Mouse (Mus musculus): ENCODE results near the gene Srgn. TPM values are rescaled to one million over a fixed set of nuclear protein-coding genes. Genes with fewer than 3 reads are reported as not detected.
A peak's percentile ranks its signal among the peaks of the same experiment; 100 is the strongest.
"Not testable (repeated sequence)": the region's sequence is repeated elsewhere in the genome, so short reads cannot be mapped to it uniquely, and the experiment has no call there.

Srgn gene
- total RNA-seq, 1 experiment from 2014 or later, result 30.1 TPM

DNA sequence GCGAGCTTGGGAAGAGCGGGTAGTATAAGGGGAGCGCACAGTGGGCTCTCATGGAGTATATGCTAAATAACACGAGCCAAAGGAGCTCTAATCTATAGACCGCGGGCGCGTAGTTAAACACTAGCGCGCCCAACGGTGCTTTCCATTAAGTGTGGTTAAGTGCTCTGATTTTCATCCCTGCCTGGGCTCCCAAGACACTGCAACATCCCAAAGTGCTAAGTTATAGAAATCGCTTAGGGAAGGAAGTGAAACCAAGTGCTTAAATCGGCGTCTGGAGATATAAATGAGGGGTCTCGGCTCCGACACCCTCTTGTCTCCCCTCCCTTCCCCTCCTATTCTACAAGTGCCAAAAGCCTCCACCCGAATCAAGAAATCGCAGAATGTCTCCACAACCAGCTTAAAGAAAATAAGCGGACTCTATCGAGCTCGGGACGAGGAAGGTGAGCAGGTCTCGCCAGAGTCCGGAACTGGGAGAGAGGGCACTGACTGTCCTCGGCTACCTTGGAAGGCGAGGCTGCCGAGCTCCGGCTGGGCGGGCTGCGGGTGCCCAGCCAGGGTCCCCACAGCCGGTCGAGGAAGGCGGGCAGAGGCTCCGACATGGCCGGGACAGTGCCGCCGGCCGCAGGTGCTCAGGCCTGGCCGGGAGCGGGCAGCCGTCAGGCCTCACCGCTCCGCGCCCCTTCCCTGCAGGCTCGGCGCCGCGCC is 41.2 kb downstream of the Srgn start:
- DNase-seq, result no peak

GRCm38 (mm10) chr10:62481108-62481852 is 46.0 kb downstream of the Srgn start:
- no peak for DNase-seq

GRCm38 (mm10) chr10:62476980-62477379 is 50.3 kb downstream of the Srgn start:
- no peak for DNase-seq

GRCm38 (mm10) chr10:62474944-62475343 is 52.3 kb downstream of the Srgn start:
- no peak for DNase-seq

GRCm38 (mm10) chr10:62471105-62471504 is 56.1 kb downstream of the Srgn start:
- DNase-seq, result no peak

DNA sequence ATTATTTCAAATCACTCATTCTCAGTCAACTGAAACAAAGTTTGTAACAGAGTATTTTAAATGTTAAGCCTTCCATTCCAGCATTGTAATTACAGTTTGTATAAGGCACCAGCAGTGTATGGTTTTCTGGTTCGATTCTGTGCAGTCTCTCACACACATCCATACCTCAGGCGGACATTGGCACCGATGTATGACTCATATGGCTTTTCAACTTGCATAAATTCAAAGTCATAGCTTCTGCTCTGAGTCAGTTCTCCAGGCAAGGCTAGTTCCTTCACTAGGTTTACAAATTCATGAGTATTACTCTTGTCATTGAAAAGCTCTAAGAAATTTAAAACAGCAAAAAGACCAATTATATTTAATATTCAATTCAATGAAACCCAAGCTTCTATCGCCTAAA is 57.5 kb downstream of the Srgn start:
- DNase-seq, result no peak

- DNase-seq, result no peak
These were observed 65.9 kb downstream of the Srgn start for GRCm38 (mm10) chr10:62461321-62461720.

DNA sequence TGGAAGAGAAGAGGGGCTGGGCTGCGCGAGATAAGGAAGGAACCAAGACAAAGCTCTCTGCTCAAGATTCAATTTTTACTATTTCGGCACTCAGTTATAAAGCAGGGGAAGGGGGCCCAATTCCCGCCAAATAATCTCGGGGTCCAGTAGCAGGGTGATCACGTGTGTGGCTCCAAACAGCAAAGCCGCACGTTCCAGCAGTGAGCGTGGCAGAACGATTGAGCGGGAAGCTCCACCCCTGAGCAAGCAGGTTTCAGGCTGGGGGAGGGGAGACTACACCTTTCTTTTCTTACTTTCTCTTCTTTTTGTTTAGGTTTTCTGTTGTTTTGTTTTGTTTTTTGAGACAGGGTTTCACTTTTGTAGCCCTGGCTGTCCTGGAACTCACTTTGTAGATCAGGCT is 75.2 kb downstream of the Srgn start:
- not testable (repeated sequence) for DNase-seq

- no peak for DNase-seq
These were observed 77.0 kb downstream of the Srgn start for GRCm38 (mm10) chr10:62450280-62450640.

DNA sequence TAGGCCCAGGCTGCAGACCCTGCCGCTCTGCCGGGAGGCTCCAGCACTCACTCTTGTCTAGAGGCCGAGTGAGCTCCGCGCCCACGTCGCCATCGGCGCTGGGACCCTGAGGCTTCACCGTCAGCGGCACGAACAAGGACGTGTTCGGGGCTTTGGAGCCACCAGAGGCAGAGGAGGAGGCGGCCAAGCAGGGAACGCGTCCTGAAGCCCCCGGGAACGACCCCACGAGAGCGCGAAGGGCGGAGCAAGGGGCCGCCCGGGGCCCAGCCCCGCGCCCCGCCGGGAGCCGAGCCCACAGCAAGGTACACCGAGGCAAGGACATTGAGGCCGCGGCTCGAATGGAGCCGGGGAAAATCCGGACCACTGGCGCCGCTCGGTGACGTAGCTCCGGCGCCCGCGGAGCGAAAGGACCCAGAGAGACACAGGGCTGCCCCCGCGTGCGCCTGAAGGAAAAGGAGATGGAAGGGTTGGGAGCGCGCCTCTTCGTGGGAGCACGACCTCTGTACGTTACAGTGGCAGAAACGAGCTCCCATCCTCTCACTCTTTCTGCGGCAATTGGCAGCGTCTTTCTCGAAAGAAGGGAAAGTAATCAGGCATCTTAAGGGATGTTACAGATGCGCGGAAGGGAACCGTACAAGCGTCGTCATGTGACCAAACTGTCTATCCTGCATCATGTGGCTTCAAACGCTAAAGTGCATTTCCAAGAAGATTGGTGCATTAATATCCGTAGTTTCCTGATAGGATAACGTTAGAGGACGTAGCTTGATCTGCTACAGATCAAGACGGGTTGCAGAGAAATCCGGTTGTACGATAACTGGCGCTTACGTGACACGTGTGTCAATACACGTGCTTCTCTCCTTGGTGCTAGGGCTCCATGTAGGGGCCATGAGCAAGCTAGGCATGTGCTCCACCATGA is 77.6 kb downstream of the Srgn start, which contains the start of the genes 4930507D05Rik and Supv3l1:
TSS of gene 4930507D05Rik (plus strand) at position 126 of the 916 bp plus-strand sequence.
TSS of gene Supv3l1 (minus strand) at position 375 of the 916 bp plus-strand sequence.
- DNase-seq, result peak; percentile 93

Other genes starting within 250 kb of the Srgn start
- 20.7 and 27.9 TPM in 2 replicates for gene Hk1, start 147.5 kb downstream of the Srgn start, total RNA-seq (2021)
- not detected in 2 replicates for gene Hkdc1, start 105.0 kb downstream of the Srgn start, total RNA-seq (2021)
- 0.46 TPM in 1 of 2 replicates, not detected in the other for gene 4930507D05Rik, start 78.0 kb downstream of the Srgn start, total RNA-seq (2021)
- 37.7 and 37.9 TPM in 2 replicates for gene Supv3l1, start 77.7 kb downstream of the Srgn start, total RNA-seq (2021)
- 55.0 and 55.2 TPM in 2 replicates for gene Vps26a, start 40.6 kb downstream of the Srgn start, total RNA-seq (2021)
- gene Kif1bp, start 51.0 kb upstream of the Srgn start, total RNA-seq (2021), result 53.7 and 60.9 TPM in 2 replicates
- gene Ddx21, start 74.8 kb upstream of the Srgn start, total RNA-seq (2021), result 56.8 and 80.6 TPM in 2 replicates
- 95.5 and 111 TPM in 2 replicates for gene Ddx50, start 123.8 kb upstream of the Srgn start, total RNA-seq (2021)
- gene Stox1, start 198.7 kb upstream of the Srgn start, total RNA-seq (2021), result 0.82 and 2.0 TPM in 2 replicates

Measured in adrenal gland, postnatal 25 days (tissue).